Mouse (Mus musculus) CH12.LX (cell line): ENCODE data around the gene Traf5. TPM values are rescaled to one million over a fixed set of nuclear protein-coding genes. Genes with fewer than 3 reads are reported as not detected.

Experiments
- DNase-seq: peaks from one replicate; pipeline ENCODE4 v3.0.0-alpha.2; 2013; ENCODE audit errors: extremely low read depth
- H3K27ac ChIP-seq: 2 replicates; pipeline ENCODE4 v1.5.1; 2012; ENCODE audit warnings: low read depth, mild to moderate bottlenecking, control low read depth, moderate library complexity; ENCODE audit not compliant: insufficient read depth
- H3K27me3 ChIP-seq: replicated peaks from 2 replicates; pipeline ENCODE3; 2012; ENCODE audit warnings: inconsistent platforms
- H3K36me3 ChIP-seq, 2 experiments: replicated peaks in 1 of 2; 2 replicates each; pipeline versions ENCODE3 to v1.6.1; 2012; ENCODE audit warnings: inconsistent platforms in 1 of 2, low read length in 1 of 2, mild to moderate bottlenecking in 1 of 2, mixed read lengths in 1 of 2, moderate library complexity in 1 of 2; ENCODE audit not compliant: control insufficient read depth in 1 of 2, insufficient read depth in 1 of 2
- H3K4me1 ChIP-seq, 2 experiments: 2 replicates each; pipeline ENCODE4 v1.6.1; 2012; ENCODE audit warnings: inconsistent platforms in 1 of 2, moderate library complexity in 1 of 2; ENCODE audit not compliant: insufficient read depth in 2 of 2, control insufficient read depth in 1 of 2
- H3K4me2 ChIP-seq: 2 replicates; pipeline ENCODE4 v1.6.1; 2012; ENCODE audit warnings: low read depth, mild to moderate bottlenecking, control low read depth; ENCODE audit not compliant: poor library complexity, insufficient read depth, severe bottlenecking
- H3K4me3 ChIP-seq, 3 experiments: fragments of 150-350 bp in 1 of 3; sonication (generic) in 1 of 3; replicated peaks in 1 of 3; 2 replicates each; pipeline versions ENCODE3 to v1.5.1; 2011 to 2012; ENCODE audit warnings: low read depth in 2 of 3, low read length in 2 of 3, mild to moderate bottlenecking in 2 of 3, moderate library complexity in 2 of 3, control low read depth in 1 of 3, improper control_type of control experiment in 1 of 3, inconsistent platforms in 1 of 3, mixed read lengths in 1 of 3; ENCODE audit not compliant: poor library complexity in 1 of 3
- H3K79me2 ChIP-seq: replicated peaks from 2 replicates; pipeline ENCODE4 v1.6.1; 2012; ENCODE audit warnings: mild to moderate bottlenecking, moderate library complexity; ENCODE audit not compliant: control insufficient read depth, poor library complexity, insufficient read depth, severe bottlenecking; ENCODE audit errors: extremely low read depth
- H3K9ac ChIP-seq: 2 replicates; pipeline ENCODE4 v1.6.1; 2012; ENCODE audit warnings: low read depth, mild to moderate bottlenecking, control low read depth, moderate library complexity; ENCODE audit not compliant: insufficient read depth
- H3K9me3 ChIP-seq: replicated peaks from 2 replicates; pipeline ENCODE3; 2012; ENCODE audit warnings: low read length, inconsistent platforms, mixed read lengths
- BHLHE40 ChIP-seq: IDR thresholded peaks from 2 replicates; pipeline ENCODE4 v1.6.1; 2011; ENCODE audit warnings: mild to moderate bottlenecking, low read depth, low read length, improper control_type of control experiment
- CHD1 ChIP-seq: IDR thresholded peaks from 2 replicates; pipeline ENCODE4 v1.6.1; 2012; ENCODE audit warnings: low read depth, low read length, improper control_type of control experiment, inconsistent platforms
- CHD2 ChIP-seq: IDR thresholded peaks from 2 replicates; pipeline ENCODE4 v1.6.1; 2011; ENCODE audit warnings: low read length, improper control_type of control experiment
- ELF1 ChIP-seq: IDR thresholded peaks from 2 replicates; pipeline ENCODE4 v1.6.1; 2014; ENCODE audit warnings: low read depth, mild to moderate bottlenecking, inconsistent platforms, low read length, improper control_type of control experiment
- EP300 ChIP-seq: IDR thresholded peaks from 2 replicates; pipeline ENCODE4 v1.6.1; 2011; ENCODE audit warnings: low read length, improper control_type of control experiment
- ETS1 ChIP-seq: conservative IDR thresholded peaks from 2 replicates; pipeline ENCODE4 v1.6.1; 2012; ENCODE audit warnings: low read depth, mild to moderate bottlenecking, inconsistent platforms, low read length, improper control_type of control experiment, moderate library complexity
- GABPA ChIP-seq: IDR thresholded peaks from 2 replicates; pipeline ENCODE4 v1.6.1; 2012; ENCODE audit warnings: low read depth, low read length, improper control_type of control experiment, inconsistent platforms; ENCODE audit not compliant: insufficient replicate concordance
- IRF4 ChIP-seq: IDR thresholded peaks from 2 replicates; pipeline ENCODE4 v1.6.1; 2014; ENCODE audit warnings: low read depth, mild to moderate bottlenecking, inconsistent platforms, low read length, improper control_type of control experiment
- JUN ChIP-seq: IDR thresholded peaks from 2 replicates; pipeline ENCODE4 v1.6.1; 2011; ENCODE audit warnings: low read depth, mild to moderate bottlenecking, low read length, improper control_type of control experiment, moderate library complexity; ENCODE audit not compliant: insufficient read depth
- KAT2A ChIP-seq: IDR thresholded peaks from 2 replicates; pipeline ENCODE4 v1.6.1; 2012; ENCODE audit warnings: low read length, improper control_type of control experiment, inconsistent platforms; ENCODE audit not compliant: insufficient replicate concordance
- MAFK ChIP-seq: IDR thresholded peaks from 2 replicates; pipeline ENCODE4 v1.6.1; 2011; ENCODE audit warnings: low read length, improper control_type of control experiment; ENCODE audit not compliant: insufficient replicate concordance
- MAX ChIP-seq: IDR thresholded peaks from 2 replicates; pipeline ENCODE4 v1.6.1; 2011; ENCODE audit warnings: low read length, improper control_type of control experiment
- MAZ ChIP-seq: IDR thresholded peaks from 2 replicates; pipeline ENCODE4 v1.6.1; 2012; ENCODE audit warnings: low read depth, mild to moderate bottlenecking, inconsistent platforms, low read length, improper control_type of control experiment, moderate library complexity
- MEF2A ChIP-seq: IDR thresholded peaks from 2 replicates; pipeline ENCODE4 v1.6.1; 2014; ENCODE audit warnings: low read depth, mild to moderate bottlenecking, inconsistent platforms, low read length, improper control_type of control experiment, borderline replicate concordance
- MXI1 ChIP-seq: IDR thresholded peaks from 2 replicates; pipeline ENCODE4 v1.6.1; 2011; ENCODE audit warnings: mild to moderate bottlenecking, low read depth, low read length, improper control_type of control experiment
- NELFE ChIP-seq: IDR thresholded peaks from 2 replicates; pipeline ENCODE4 v1.6.1; 2011; ENCODE audit warnings: low read depth, low read length, improper control_type of control experiment
- NRF1 ChIP-seq: IDR thresholded peaks from 2 replicates; pipeline ENCODE4 v1.6.1; 2014; ENCODE audit warnings: low read depth, mild to moderate bottlenecking, inconsistent platforms, low read length, improper control_type of control experiment, moderate library complexity
- PAX5 ChIP-seq: IDR thresholded peaks from 2 replicates; pipeline ENCODE4 v1.6.1; 2012; ENCODE audit warnings: low read length, inconsistent platforms, mixed read lengths
- POLR2AphosphoS2 ChIP-seq: IDR thresholded peaks from 2 replicates; pipeline ENCODE4 v1.6.1; 2011; ENCODE audit warnings: low read depth, low read length, improper control_type of control experiment
- RCOR1 ChIP-seq: conservative IDR thresholded peaks from 2 replicates; pipeline ENCODE4 v1.6.1; 2012; ENCODE audit warnings: low read depth, mild to moderate bottlenecking, inconsistent platforms, low read length, improper control_type of control experiment
- SIN3A ChIP-seq: IDR thresholded peaks from 2 replicates; pipeline ENCODE4 v1.6.1; 2012; ENCODE audit warnings: low read length, improper control_type of control experiment, inconsistent platforms
- TBP ChIP-seq: conservative IDR thresholded peaks from 2 replicates; pipeline ENCODE4 v1.6.1; 2011; ENCODE audit warnings: low read depth, low read length, improper control_type of control experiment
- TCF12 ChIP-seq: IDR thresholded peaks from 2 replicates; pipeline ENCODE4 v1.6.1; 2014; ENCODE audit warnings: low read depth, mild to moderate bottlenecking, inconsistent platforms, low read length, improper control_type of control experiment
- USF1 ChIP-seq: IDR thresholded peaks from 2 replicates; pipeline ENCODE4 v1.6.1; 2014; ENCODE audit warnings: low read depth, mild to moderate bottlenecking, inconsistent platforms, low read length, improper control_type of control experiment
- ZMIZ1 ChIP-seq: IDR thresholded peaks from 2 replicates; pipeline ENCODE4 v1.6.1; 2012; ENCODE audit warnings: low read depth, mild to moderate bottlenecking, inconsistent platforms, low read length, improper control_type of control experiment
- dilution Hi-C: fragments of 300-500 bp; cut with MboI; formaldehyde crosslinking; loops from 2 replicates; pipeline ENCODE4 v1.14.3; 2020; ENCODE audit warnings: low sequenced_read_pairs; ENCODE audit not compliant: extremely low pct_unique_long_range_greater_than_20kb, extremely low pct_ligation_motif_present
- in situ Hi-C: fragments of 300-500 bp; cut with MboI; formaldehyde crosslinking; loops from 3 replicates; pipeline ENCODE4 v1.14.3; 2019; ENCODE audit warnings: low sequenced_read_pairs, low pct_ligation_motif_present, low pct_unique_long_range_greater_than_20kb, mixed read lengths
- polyA plus RNA-seq: library from polyadenylated mRNA; unstranded; fragments of >175 nt; gene quantifications from 2 replicates; pipeline ENCODE4 v1.2.1, GENCODE M21; 2012; ENCODE audit warnings: low read depth; ENCODE audit not compliant: insufficient read length
- total RNA-seq, 2 experiments: library from RNA; depleted of rRNA; stranded (reverse); fragments of 300-350 nt in 1 of 2; fragments of >200 nt in 1 of 2; gene quantifications; 2 replicates each; pipeline ENCODE4 v1.2.3; 2012 to 2014

The Traf5 gene
- total and polyA plus RNA-seq, 3 experiments: 21.3 to 38.7 (median 32.3) TPM

DNA sequence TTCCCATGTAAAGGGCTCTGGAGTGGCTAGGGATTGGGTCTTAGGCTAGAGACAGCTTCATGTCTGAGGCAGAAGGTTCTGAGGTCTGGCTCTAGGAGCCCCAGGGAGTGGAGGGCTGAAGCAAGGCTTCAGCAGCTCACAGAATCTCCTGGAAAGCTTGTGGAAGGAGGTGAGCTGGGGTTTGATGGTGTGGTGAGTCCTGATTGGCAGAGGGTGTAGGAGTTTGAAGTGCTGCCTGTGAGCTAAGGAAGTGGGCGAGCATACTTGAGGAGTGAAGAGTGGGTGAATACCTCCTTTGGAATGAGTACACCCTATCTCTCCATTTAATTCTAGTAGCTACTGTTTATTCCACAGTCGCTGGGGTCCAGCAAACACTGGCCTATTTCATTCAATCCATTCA, 141.7 kb downstream of the Traf5 start:
- Histone ChIP-seq H3K4me2 (no peak overlapping the region), H3K4me1 (peaks cover 16 to 49% of the 10 kb centered on the region in 2 experiments), H3K4me3 (no peak overlapping the region), H3K27me3 (no peaks in the 10 kb centered on the region), H3K9ac (no peak overlapping the region), H3K9me3 (no peaks in the 10 kb centered on the region), H3K36me3 (no peaks in the 10 kb centered on the region), H3K79me2 (no peaks in the 10 kb centered on the region)
- in situ Hi-C loops: no loop called here
- DNase-seq: no peak
- TF ChIP-seq NELFE: no peak
- no peak for TF ChIP-seq RCOR1
- TF ChIP-seq POLR2AphosphoS2: no peak
- no peak for TF ChIP-seq KAT2A
- TF ChIP-seq NRF1: no peak
- TF ChIP-seq MAX: no peak
- no peak for TF ChIP-seq ELF1
- TF ChIP-seq GABPA: no peak
- TF ChIP-seq BHLHE40: no peak
- no peak for TF ChIP-seq ZMIZ1
- TF ChIP-seq CHD1: no peak
- no peak for TF ChIP-seq JUN
- no peak for TF ChIP-seq SIN3A
- TF ChIP-seq CHD2: no peak
- TF ChIP-seq PAX5: no peak
- TF ChIP-seq, all 38 proteins: peak for 0
- dilution Hi-C loops: no loop called here
- no peak overlapping the region for H3K27ac ChIP-seq

DNA sequence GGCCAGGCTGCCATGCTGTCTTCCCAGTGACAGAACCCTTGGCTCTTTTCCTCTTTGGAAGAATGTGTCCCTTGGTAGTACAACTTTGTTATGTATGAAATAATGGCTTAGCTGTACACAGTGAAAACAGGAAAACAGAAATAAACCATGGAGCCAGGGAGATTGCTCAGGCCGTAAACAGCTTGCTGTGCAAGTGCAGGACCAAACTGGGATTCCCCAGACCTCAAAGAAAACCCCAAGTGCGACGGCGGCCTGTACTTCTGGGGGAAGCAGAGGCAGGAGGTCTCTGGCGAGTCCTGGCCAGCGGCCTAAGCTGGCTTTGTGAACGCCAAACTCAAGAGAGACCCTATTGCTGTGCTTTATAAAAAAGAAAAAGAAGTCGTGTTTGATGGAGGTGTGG, 143.8 kb downstream of the Traf5 start:
- no peaks in the 10 kb centered on the region for H3K79me2 ChIP-seq
- no peak overlapping the region for H3K4me3 ChIP-seq
- H3K36me3 ChIP-seq: no peaks in the 10 kb centered on the region
- no peak for DNase-seq
- in situ Hi-C loops (no loop called here), dilution Hi-C loops (no loop called here)
- peaks cover 18 to 47% of the 10 kb centered on the region in 2 experiments for H3K4me1 ChIP-seq
- peak overlapping the region; percentile 8; the same call in 1 of the 2 replicates for H3K4me2 ChIP-seq
- no peak overlapping the region for H3K27ac ChIP-seq
- no peaks in the 10 kb centered on the region for H3K27me3 ChIP-seq
- no peaks in the 10 kb centered on the region for H3K9me3 ChIP-seq
- TF ChIP-seq TBP: no peak
- TF ChIP-seq EP300: peak; percentile 59
- no peak for TF ChIP-seq PAX5
- no peak for TF ChIP-seq CHD2
- no peak for TF ChIP-seq USF1
- TF ChIP-seq ETS1: no peak
- 0 out of 2 replicates have a peak, but pooled peaks have one; percentile 18 for TF ChIP-seq MAZ
- TF ChIP-seq MAFK: no peak
- TF ChIP-seq MEF2A: peak; percentile 47; the same call in 1 of the 2 replicates
- TF ChIP-seq MXI1: peak; percentile 27; the same call in 1 of the 2 replicates
- no peak for TF ChIP-seq JUN
- TF ChIP-seq IRF4: 0 out of 2 replicates have a peak, but pooled peaks have one; percentile 37
- TF ChIP-seq TCF12: peak; percentile 42; the same call in 1 of the 2 replicates
- 0 out of 2 replicates have a peak, but pooled peaks have one; percentile 6 for TF ChIP-seq BHLHE40
- peak overlapping the region; percentile 10; the same call in 1 of the 2 replicates for H3K9ac ChIP-seq
